Mouse (Mus musculus) MEL (cell line): ENCODE results near the gene Nes. TPM values are rescaled to one million over a fixed set of nuclear protein-coding genes. Genes with fewer than 3 reads are reported as not detected.

Experiments used
- DNase-seq: peaks from one replicate; pipeline ENCODE4 v3.0.0; 2011; ENCODE audit warnings: low read depth, low spot score
- H3K27ac ChIP-seq: 2 replicates; pipeline ENCODE4 v1.5.1; 2012; ENCODE audit warnings: low read depth, mild to moderate bottlenecking, control low read depth, low read length, moderate library complexity; ENCODE audit not compliant: control insufficient read depth
- H3K27me3 ChIP-seq, 2 experiments: fragments of 150-350 bp in 1 of 2; sonication (generic) in 1 of 2; 2 replicates each; pipeline ENCODE4 v1.6.1; 2012; ENCODE audit warnings: low read length in 2 of 2, mild to moderate bottlenecking in 2 of 2, improper control_type of control experiment in 1 of 2, moderate library complexity in 1 of 2; ENCODE audit not compliant: insufficient read depth in 2 of 2, control insufficient read depth in 1 of 2
- H3K36me3 ChIP-seq, 2 experiments: 2 replicates each; pipeline ENCODE4 v1.6.1; 2012 to 2014; ENCODE audit warnings: low read length in 2 of 2, improper control_type of control experiment in 1 of 2, inconsistent platforms in 1 of 2, mild to moderate bottlenecking in 1 of 2; ENCODE audit not compliant: insufficient read depth in 2 of 2, control insufficient read depth in 1 of 2
- H3K4me1 ChIP-seq, 2 experiments: fragments of 150-350 bp in 1 of 2; sonication (generic) in 1 of 2; 2 replicates each; pipeline ENCODE4 v1.6.1; 2012; ENCODE audit warnings: low read length in 2 of 2, improper control_type of control experiment in 1 of 2, mild to moderate bottlenecking in 1 of 2; ENCODE audit not compliant: insufficient read depth in 2 of 2, control insufficient read depth in 1 of 2
- H3K4me3 ChIP-seq, 2 experiments: fragments of 150-350 bp in 1 of 2; sonication (generic) in 1 of 2; 2 replicates each; pipeline ENCODE4 v1.5.1; 2012; ENCODE audit warnings: low read depth in 2 of 2, low read length in 2 of 2, mild to moderate bottlenecking in 2 of 2, moderate library complexity in 2 of 2, control low read depth in 1 of 2, improper control_type of control experiment in 1 of 2; ENCODE audit not compliant: control insufficient read depth in 1 of 2, insufficient read depth in 1 of 2
- H3K79me2 ChIP-seq: 2 replicates; pipeline ENCODE4 v1.6.1; 2012; ENCODE audit warnings: mild to moderate bottlenecking, low read length, moderate library complexity; ENCODE audit not compliant: control insufficient read depth, poor library complexity, insufficient read depth
- H3K9ac ChIP-seq: 2 replicates; pipeline ENCODE4 v1.6.1; 2012; ENCODE audit warnings: low read depth, mild to moderate bottlenecking, control low read depth, low read length, moderate library complexity; ENCODE audit not compliant: control insufficient read depth, poor library complexity, severe bottlenecking
- H3K9me3 ChIP-seq: fragments of 150-350 bp; sonication (generic); replicated peaks from 2 replicates; pipeline ENCODE4 v1.6.1; 2012; ENCODE audit warnings: mild to moderate bottlenecking, low read length, improper control_type of control experiment, moderate library complexity; ENCODE audit not compliant: insufficient read depth
- CHD1 ChIP-seq: IDR thresholded peaks from 2 replicates; pipeline ENCODE4 v1.6.1; 2012; ENCODE audit warnings: low read depth, mild to moderate bottlenecking, inconsistent platforms, low read length, improper control_type of control experiment
- E2F4 ChIP-seq: IDR thresholded peaks from 2 replicates; pipeline ENCODE4 v1.6.1; 2011; ENCODE audit warnings: low read depth, low read length, improper control_type of control experiment, borderline replicate concordance
- ETS1 ChIP-seq: IDR thresholded peaks from 2 replicates; pipeline ENCODE4 v1.6.1; 2012; ENCODE audit warnings: low read depth, mild to moderate bottlenecking, inconsistent platforms, low read length, improper control_type of control experiment, moderate library complexity
- HCFC1 ChIP-seq: IDR thresholded peaks from 2 replicates; pipeline ENCODE4 v1.6.1; 2012; ENCODE audit warnings: low read depth, mild to moderate bottlenecking, inconsistent platforms, low read length, improper control_type of control experiment, moderate library complexity
- MAFK ChIP-seq: IDR thresholded peaks from 2 replicates; pipeline ENCODE4 v1.6.1; 2011; ENCODE audit warnings: low read depth, mild to moderate bottlenecking, low read length, improper control_type of control experiment, borderline replicate concordance
- MAX ChIP-seq: IDR thresholded peaks from 2 replicates; pipeline ENCODE4 v1.6.1; 2011; ENCODE audit warnings: low read length, improper control_type of control experiment
- MAZ ChIP-seq: IDR thresholded peaks from 2 replicates; pipeline ENCODE4 v1.6.1; 2012; ENCODE audit warnings: low read depth, mild to moderate bottlenecking, inconsistent platforms, low read length, improper control_type of control experiment
- MXI1 ChIP-seq: IDR thresholded peaks from 2 replicates; pipeline ENCODE4 v1.6.1; 2011; ENCODE audit warnings: mild to moderate bottlenecking, low read depth, low read length, improper control_type of control experiment
- NELFE ChIP-seq: IDR thresholded peaks from 2 replicates; pipeline ENCODE4 v1.6.1; 2011; ENCODE audit warnings: low read depth, low read length, improper control_type of control experiment
- POLR2AphosphoS2 ChIP-seq: IDR thresholded peaks from 2 replicates; pipeline ENCODE4 v1.6.1; 2011; ENCODE audit warnings: low read length, improper control_type of control experiment
- POLR2AphosphoS5 ChIP-seq: IDR thresholded peaks from 2 replicates; pipeline ENCODE4 v1.6.1; 2012; ENCODE audit warnings: low read depth, borderline replicate concordance, mild to moderate bottlenecking, inconsistent platforms, low read length, moderate library complexity, mixed read lengths
- TBP ChIP-seq: IDR thresholded peaks from 2 replicates; pipeline ENCODE4 v1.8.0; 2011; ENCODE audit warnings: low read depth, low read length, improper control_type of control experiment
- TCF12 ChIP-seq: IDR thresholded peaks from 2 replicates; pipeline ENCODE4 v1.6.1; 2014; ENCODE audit warnings: low read depth, mild to moderate bottlenecking, inconsistent platforms, low read length, improper control_type of control experiment, moderate library complexity
- USF1 ChIP-seq: IDR thresholded peaks from 2 replicates; pipeline ENCODE4 v1.6.1; 2014; ENCODE audit warnings: low read depth, mild to moderate bottlenecking, inconsistent platforms, low read length, improper control_type of control experiment, moderate library complexity
- ZKSCAN1 ChIP-seq: IDR thresholded peaks from 2 replicates; pipeline ENCODE4 v1.6.1; 2012; ENCODE audit warnings: low read depth, mild to moderate bottlenecking, inconsistent platforms, low read length, improper control_type of control experiment, moderate library complexity
- ZMIZ1 ChIP-seq: IDR thresholded peaks from 2 replicates; pipeline ENCODE4 v1.6.1; 2012; ENCODE audit warnings: low read depth, mild to moderate bottlenecking, inconsistent platforms, low read length, improper control_type of control experiment, moderate library complexity
- polyA plus RNA-seq, 2 experiments: library from polyadenylated mRNA; stranded (reverse) in 1 of 2; unstranded in 1 of 2; fragments of >175 nt in 1 of 2; fragments of >200 nt in 1 of 2; gene quantifications; 2 replicates each; pipeline versions ENCODE4 v1.2.1 to v1.2.4; 2012; ENCODE audit warnings: low replicate concordance in 2 of 2, low read depth in 1 of 2; ENCODE audit not compliant: insufficient read length in 2 of 2, insufficient read depth in 1 of 2, missing spikeins in 1 of 2
- total RNA-seq: library from RNA; depleted of rRNA; stranded (reverse); fragments of 300-350 nt; gene quantifications from 2 replicates; pipeline ENCODE4 v1.2.3, GENCODE M21; 2012

Nes gene
- total and polyA plus RNA-seq, 3 experiments: 0.01 TPM; not detected in 2

GRCm38 (mm10) chr3:87949266-87949954 lies 21.5 kb upstream of the Nes start (continued):
- no peak for TF ChIP-seq POLR2AphosphoS2

DNA sequence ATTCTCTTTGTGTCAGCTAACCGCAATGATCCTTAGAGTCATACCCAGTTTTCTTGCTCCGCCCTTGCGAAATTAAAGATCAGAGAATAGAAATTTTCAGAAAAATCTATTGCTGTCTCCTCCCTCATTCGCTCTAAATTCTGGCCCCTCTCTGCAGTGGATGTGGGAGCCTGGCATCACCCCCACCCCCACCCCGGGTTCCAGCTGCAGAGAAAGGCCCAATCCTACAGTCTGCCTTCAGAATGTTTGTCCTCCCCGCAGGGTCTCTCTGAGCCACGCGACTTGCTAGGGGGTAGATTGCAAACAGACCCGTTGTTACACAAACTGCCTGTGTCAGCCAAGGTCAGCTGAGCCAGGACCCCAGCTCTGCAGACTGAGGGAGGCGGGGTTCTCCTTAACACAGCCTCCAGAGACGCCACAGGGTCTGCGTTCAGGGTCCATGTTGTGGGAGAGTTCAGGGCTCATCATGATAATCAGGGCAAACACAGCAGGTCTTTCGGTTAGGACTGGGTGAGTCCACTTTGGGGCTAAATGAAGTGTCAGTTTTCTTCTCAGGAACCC lies 20.8 kb upstream of the Nes start:
- Histone ChIP-seq H3K79me2 (no peaks in the 10 kb centered on the region), H3K4me1 (no peaks in the 10 kb centered on the region), H3K9me3 (no peaks in the 10 kb centered on the region), H3K27me3 (no peaks in the 10 kb centered on the region), H3K4me3 (no peak overlapping the region), H3K27ac (no peak overlapping the region), H3K36me3 (no peaks in the 10 kb centered on the region), H3K9ac (no peak overlapping the region)
- TF ChIP-seq MAX: no peak
- no peak for TF ChIP-seq MAZ
- TF ChIP-seq NELFE: no peak
- no peak for TF ChIP-seq POLR2AphosphoS5
- no peak for TF ChIP-seq ZKSCAN1
- no peak for TF ChIP-seq E2F4
- no peak for TF ChIP-seq CHD1
- no peak for TF ChIP-seq HCFC1
- no peak for TF ChIP-seq MXI1
- TF ChIP-seq TCF12: no peak
- no peak for TF ChIP-seq MAFK
- no peak for TF ChIP-seq ZMIZ1
- no peak for TF ChIP-seq USF1
- no peak for TF ChIP-seq TBP
- TF ChIP-seq ETS1: no peak
- DNase-seq: no peak

- H3K79me2 ChIP-seq: no peaks in the 10 kb centered on the region
- H3K9ac ChIP-seq: no peak overlapping the region
- no peak overlapping the region for H3K4me3 ChIP-seq
- H3K4me1 ChIP-seq: no peaks in the 10 kb centered on the region
- no peak for DNase-seq
- TF ChIP-seq TBP: no peak
- TF ChIP-seq, all 39 proteins: peak for 0
- H3K9me3 ChIP-seq: no peaks in the 10 kb centered on the region
- H3K27me3 ChIP-seq: no peaks in the 10 kb centered on the region
- no peak overlapping the region for H3K27ac ChIP-seq
- H3K36me3 ChIP-seq: no peaks in the 10 kb centered on the region
These were observed 18.9 kb upstream of the Nes start for GRCm38 (mm10) chr3:87951946-87952345.
